Mouse (Mus musculus) layer of hippocampus, postnatal 25 days (tissue): ENCODE data around the gene Dph2. TPM values are rescaled to one million over a fixed set of nuclear protein-coding genes. Genes with fewer than 3 reads are reported as not detected.

Experiments
- DNase-seq, 2 experiments: peaks; one replicate each; pipeline ENCODE4 v3.0.0; 2022; ENCODE audit warnings: mixed read lengths in 2 of 2, low spot score in 1 of 2; ENCODE audit errors: extremely low spot score in 1 of 2
- total RNA-seq, 2 experiments: library from RNA; stranded (reverse); gene quantifications; 2 replicates each; pipeline ENCODE4 v1.2.3; 2021

Dph2 gene
- total RNA-seq, 2 experiments from 2014 or later, result 7.9 to 11.7 TPM

DNA sequence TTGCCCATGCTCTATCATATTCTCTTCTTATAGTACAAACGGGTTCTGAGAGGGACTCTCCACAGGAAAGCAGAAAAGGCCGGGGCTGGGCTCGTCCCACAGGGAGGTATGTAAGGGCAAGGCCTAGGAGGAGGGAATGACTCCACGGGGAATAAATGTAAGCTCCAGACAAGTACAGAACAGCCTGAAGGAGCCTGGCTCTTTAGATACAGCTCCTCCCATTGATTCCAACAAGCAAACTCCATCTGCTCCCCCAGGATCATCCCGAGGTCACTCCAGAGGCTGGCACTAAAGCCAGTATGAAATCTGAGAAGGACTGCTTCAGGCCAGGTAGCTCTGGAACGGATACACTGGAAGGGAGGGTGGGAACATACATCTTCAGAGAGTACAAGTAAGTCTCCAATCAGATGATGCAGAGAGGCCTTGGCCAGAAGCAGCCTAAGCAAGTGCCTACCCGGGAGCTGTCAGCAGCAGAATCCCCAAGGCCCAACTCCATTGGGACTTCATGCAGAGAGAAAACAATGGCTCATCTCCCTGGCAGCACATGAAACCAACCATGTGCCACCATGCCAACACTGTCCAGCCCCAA lies 20.9 kb upstream of the Dph2 start:
- no peak for DNase-seq

DNA sequence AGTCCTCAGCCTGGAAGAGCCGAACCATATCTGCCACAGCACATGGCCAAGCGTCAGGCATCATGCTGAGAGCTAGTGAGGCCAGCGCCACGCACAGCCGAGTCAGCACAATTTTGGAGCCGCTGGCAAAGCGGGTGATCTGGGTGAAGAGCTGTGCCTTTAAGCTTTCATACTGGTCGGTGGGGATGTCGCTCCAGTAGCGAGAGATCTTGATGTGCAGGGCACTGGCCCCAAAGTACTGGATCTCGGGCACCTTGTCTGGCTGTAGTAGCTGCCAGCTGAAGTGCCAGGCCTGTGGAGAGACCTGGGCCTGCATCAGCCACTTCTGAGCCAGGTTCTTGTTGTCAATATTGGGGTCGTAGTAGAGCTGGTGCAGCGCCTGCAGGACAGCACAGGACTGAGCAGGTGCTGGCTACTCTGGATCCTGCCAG lies 20.3 kb upstream of the Dph2 start:
- DNase-seq, result no peak

DNA sequence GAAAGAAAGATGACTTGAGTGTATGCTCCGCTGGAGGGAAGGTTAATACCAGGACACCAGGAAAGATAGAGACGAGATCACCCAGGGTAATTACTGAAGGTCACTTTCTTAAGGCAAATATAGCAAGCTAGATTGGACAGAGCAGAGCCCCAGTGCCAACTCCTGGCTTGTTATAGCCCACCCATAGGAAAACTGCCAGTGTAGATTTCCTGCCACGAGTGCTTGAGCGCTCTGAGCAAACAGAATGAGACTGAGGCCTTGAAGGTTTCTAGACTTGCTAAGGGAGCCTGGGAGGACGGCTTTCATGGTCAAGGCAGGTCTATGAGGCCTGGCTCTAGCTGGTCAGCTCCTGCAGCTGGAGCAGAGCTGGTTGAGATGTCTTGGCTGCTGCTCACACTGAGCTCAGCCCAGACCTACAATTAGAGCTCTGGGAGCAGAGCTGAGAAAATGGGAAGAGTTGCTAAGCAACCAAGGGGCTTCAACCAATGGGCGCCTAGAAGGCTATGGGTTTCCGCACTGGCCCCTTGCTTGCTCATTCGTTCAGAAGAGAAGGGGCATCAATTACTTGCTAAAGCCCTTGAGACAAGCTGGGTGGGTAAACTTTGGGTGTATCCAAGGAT lies 17.1 kb upstream of the Dph2 start:
- no peak for DNase-seq

DNA sequence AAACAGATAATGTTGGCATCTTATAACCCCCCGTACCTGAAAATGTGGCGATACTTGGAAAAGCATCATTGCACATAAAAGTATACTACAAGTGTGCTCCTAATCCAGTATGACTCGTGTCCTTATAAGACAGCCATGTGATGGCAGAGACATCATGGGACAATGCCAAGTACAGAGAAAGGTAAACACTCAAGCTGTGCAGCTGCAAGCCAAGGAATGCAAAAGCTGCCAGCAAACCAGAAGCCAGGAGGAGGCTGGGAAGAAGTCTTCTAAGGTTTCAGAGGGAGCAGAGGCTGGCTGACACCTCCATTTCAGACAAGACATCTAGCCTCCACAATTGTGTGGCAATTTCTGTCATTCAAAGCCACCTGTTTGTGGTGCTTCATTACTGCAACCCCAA lies 14.4 kb upstream of the Dph2 start:
- no peak for DNase-seq

DNA sequence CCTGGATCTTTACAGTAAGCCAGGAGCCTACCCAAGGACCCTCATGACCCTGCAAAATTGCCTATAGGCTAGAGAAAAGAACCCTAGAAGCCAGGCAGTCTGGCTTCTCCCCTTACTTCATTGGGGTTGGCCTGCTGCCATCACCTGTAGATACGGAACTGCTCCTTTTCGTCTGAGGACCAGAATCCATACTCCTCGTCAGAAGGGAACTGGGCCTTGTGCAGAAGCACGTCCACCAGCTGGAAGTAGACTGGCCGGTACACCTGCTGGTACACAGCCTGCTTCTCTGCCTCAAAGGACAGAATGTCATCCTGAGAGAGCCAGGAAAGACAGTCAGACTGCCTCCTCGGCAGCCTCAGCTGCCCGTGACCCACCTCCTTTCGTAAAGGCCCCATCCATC lies 12.9 kb upstream of the Dph2 start:
- no peak for DNase-seq

DNA sequence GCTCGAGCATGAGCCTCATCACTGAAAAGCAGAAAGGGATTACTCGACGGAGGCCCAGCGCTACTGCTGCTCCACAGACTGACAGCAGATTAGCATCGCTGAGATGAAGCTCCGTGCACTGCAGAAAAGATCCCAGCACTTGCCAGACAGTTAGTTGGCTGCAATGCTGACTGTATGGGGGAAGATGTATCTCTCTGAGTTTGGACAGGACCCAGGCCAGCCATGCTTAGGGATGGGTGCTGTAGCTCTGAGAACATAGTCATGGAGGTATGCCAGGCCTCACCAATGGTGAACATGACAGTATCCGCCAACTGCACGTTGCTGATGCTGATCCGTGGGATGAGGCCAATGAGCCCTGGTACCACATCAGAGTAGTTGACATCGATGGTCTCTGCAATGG lies 12.3 kb upstream of the Dph2 start:
- no peak for DNase-seq

DNA sequence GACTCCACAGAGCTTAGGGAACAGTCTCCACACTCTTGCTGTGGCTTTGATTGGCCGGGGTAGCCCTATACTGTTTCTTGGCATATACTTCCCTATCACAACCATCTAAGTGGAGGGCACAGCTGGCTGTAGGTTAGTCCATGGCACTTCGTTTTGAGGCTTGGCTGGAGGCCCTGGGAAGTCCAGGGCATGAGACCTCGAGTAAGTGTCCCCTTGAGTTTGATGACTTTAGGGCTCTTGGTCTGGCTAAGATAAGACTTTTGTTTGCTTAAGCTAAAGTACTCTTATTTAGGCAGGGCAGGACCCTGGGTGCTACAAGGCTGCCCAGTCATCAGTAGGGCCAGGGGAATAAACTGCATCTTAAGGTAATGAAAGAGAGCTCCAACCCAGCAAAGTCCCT lies 6.3 kb upstream of the Dph2 start:
- DNase-seq, result no peak

DNA sequence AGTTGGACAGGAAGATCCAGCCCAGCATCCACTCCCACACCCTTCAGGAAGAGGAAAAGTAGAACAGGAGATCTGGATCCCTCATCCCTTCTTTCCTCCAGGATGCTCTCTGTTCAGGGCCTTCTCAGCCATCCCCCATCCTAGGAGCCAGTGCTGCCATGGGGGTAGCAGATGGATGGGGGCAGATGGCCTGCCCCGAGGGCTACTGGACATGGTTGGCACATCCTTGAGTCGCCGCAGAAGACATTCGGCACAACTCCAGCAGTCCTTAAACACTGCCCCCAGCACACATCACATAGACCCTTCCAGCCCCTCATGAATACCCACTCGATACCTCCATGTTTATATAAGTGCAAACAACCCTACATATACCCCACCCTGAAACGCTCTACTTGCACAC lies 4.2 kb upstream of the Dph2 start:
- DNase-seq, result no peak

DNA sequence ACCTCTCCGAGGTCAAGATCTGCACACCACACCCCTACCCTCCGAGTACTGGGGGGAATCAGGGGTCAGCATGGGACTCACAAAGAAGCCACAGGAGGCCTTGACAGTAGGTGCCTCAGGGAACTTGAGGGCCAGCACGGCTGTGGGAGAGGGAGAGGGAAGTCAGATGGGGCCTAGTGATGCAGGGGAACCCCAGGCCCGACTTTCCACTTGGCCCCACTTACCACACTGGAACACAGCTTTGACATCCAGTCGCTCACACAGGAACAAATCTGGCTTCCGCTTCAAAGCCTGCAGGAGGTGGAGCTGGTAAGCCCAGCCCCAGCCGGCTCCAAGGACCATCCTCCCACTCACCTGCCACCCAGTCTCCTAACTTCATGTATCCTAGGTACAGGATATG lies 3.5 kb upstream of the Dph2 start:
- no peak for DNase-seq

DNA sequence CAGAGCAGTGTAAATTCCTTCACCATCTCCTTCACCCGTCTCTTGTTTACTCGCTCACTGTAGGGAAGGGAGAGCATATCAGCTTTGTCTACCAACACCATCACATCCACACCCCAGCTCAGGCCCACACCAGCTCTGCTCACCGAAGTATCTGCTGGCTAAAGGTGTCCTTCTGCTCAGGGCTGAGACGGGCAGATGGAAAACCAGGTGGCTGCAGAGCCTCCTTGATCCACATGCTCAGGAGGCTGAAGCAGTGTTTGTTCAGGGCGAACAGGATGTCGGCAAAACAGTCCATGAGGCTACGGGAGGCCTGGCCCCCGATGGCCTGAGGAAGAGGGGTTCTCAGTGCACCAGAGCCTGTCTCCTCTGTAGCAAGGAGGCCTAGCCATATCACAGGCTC lies 2.8 kb upstream of the Dph2 start:
- DNase-seq, result no peak

DNA sequence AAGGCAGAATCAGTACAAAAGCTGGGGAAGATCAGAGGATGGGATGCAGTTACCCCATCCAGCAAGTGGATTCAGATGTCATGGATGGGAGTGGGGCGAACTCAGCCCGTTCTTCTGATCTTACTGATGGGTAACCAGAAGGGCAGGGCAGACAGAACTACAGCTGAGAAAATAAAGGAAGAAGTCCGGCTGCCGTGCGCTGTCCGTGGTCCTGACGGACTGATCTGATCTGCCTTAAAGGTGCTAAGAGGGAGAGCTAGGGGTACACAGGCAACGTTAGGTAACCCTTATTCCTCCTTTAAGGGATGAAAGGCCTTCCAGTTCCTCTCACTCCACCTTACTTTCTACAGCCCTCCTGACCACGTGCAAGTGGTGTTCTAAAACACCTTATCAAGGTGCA lies 1.5 kb upstream of the Dph2 start:
- DNase-seq, result no peak

DNA sequence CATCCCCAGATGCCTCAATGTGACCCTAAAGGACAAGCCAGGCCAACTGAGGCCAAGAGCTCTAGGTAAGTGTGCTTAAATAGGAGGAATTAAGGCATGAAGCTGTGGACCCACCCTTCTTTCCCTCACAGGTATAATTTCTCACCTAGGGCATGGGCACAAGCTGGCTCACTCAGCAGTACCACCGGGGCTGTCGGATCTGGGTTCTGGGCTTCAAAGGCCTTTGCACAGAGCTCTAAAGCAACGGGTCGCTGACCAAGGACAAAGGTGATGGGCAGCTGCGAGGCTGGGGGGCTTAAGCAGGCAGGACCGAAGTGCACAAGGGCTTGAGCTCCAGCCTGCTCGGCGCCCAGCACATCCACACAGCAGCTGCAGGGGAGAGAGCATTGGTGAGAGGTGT lies 1.1 kb downstream of the Dph2 start:
- DNase-seq, result no peak

DNA sequence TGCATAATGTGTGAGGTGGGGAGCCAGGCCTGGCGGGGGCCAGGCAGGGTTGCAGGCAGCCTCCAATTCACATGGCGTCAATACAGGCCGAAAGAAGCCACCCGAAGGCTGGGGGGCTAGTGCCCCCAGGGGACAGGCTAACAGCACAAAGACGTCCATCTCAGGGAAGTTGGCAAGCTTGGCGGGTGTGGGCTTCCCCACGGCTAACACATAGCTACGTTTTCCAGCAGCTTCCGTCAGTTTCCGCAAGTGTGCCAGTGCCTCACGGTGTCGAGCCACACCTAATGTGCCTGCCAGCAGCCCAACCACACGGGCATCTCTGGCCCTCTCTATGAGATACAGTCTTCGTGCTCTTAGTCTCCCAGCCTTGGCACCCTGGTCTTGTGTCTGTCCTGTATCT lies 1.8 kb downstream of the Dph2 start:
- no peak for DNase-seq

DNA sequence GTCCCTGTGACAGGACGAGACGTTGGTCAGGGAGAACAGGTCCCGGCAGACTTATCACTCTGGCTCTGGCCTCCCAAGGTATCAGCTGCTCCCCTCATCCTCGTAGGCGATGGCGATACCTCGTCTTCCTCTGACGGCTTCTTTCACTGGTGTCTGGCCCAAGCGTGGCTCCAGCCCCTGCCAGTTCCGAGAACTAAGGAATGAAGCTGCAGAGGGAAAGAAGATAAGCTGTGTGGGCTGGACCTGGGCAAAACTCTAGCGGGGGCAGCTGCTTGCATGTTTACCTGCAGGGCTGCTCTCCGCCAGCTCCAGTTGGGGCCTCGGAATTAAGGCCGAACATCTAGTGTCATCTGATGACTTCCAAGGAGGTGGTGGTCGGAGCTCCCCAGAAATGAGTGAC lies 2.4 kb downstream of the Dph2 start:
- DNase-seq, result no peak

DNA sequence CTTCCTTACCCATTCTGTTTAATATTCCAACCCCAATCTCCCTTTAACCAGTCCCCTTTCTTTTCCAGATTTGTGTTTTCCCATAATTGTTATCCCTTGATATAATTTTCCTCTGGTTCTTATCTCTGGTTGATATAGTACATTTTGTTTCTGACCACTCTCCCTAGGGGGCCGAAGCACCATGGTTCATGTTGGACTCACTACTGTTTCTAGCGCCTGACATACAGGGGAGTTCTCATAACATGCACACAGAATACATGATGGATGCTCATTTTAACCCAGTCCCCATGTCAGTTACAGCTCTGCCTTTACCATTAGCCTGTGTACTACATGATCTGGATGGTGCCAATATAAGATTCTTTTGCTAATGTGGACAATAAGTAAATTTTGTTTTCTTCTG lies 3.9 kb downstream of the Dph2 start:
- DNase-seq, result no peak

DNA sequence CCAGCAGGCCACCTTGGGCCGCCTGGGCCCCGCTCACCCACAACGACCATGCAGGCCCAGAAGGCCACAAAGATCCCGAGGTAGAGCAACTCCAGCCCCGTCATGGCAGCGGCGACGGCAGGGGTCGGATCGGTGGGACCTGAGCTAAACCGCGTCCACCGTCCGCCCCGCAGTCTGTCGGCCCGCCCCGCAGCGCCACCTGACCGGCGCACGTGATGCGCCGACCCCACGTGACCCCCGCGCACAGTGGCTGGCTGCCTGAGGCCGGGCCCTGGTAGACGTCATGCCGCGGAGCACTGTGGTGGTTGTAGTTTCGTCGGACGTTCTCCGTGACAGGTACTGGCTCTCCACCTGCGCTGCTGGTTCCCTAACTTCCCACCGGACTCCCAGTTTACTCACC lies 4.7 kb downstream of the Dph2 start, which contains the start of gene Atp6v0b:
Gene Atp6v0b, minus strand, starts transcription at position 201 of the 400 bp plus-strand sequence.
- DNase-seq, result peak; percentile 89 to 95

DNA sequence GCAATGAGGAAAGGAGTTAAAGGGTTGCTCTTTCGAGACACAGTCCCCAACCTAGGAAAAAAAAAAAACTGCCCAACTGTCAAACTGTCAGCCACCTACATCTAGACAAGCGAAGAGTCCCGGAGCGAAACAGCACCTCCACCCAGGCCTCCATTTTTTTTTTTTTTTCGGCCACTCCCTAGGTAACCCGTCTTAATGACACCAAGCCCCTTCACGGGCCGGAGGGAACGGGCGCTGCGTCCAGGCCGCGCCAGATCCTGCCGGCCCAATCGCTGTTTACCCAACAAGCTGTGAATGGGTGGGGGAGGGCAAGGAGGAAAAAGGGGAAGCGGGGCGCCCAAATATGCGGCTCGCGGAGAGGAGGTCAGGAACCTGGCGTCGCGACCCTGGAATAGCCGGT lies 5.2 kb downstream of the Dph2 start:
- DNase-seq, result no peak

DNA sequence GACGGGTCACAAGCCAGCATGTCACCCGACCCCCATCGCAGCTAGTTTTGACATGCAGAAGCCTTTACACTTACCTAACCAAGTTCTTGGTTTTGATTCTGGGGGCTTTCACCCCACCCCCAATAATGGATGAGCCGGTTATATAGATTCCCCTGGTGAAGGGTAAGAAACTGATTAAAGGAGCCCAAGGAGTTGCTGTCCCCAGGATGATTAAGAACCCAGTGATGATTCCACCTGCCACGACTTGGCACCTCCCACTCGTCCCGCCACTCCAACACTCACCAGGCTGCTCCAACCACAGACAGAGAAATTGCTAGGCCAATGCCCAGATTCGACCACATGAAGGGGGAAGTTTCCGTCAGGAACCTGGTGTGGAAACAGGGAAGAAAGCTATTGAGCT lies 5.8 kb downstream of the Dph2 start:
- DNase-seq, result no peak

DNA sequence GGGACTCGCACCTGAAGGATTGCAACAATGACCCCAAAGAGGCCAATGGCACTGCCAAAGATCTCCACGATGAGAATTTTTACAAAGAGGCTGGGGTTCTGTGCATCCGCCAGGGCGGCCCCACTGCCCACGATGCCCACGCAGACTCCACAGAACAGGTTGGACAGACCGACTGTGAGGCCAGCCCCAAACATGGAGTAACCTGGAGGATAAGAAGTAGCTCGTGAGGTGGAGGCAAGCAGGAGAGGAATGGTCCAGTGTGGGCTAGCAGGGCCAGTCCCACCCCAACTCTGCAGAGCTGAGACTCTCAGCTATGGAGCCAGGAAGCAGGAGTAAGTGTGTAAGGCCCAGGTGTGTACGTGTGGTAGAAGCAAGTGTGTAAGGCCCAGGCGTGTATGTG lies 6.7 kb downstream of the Dph2 start:
- no peak for DNase-seq

DNA sequence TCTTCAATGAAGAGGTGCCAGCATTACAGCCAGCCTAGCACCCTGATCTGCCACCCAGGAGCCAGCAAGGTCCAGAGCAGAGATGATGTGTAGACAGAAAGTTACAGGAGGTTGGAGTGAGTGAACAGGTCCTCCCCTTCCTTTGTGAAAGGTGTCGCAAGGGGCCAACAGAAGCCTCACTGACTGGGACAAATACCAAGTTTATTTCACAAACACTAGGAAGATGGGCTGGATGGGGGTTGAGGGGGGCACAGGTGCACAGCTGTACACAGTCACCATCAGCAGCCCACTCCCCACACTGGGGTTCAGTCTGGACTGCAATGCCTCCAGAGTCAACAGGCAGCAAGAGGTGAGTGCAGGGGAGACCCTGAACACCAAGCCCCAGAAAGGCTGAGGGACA lies 7.7 kb downstream of the Dph2 start:
- no peak for DNase-seq

DNA sequence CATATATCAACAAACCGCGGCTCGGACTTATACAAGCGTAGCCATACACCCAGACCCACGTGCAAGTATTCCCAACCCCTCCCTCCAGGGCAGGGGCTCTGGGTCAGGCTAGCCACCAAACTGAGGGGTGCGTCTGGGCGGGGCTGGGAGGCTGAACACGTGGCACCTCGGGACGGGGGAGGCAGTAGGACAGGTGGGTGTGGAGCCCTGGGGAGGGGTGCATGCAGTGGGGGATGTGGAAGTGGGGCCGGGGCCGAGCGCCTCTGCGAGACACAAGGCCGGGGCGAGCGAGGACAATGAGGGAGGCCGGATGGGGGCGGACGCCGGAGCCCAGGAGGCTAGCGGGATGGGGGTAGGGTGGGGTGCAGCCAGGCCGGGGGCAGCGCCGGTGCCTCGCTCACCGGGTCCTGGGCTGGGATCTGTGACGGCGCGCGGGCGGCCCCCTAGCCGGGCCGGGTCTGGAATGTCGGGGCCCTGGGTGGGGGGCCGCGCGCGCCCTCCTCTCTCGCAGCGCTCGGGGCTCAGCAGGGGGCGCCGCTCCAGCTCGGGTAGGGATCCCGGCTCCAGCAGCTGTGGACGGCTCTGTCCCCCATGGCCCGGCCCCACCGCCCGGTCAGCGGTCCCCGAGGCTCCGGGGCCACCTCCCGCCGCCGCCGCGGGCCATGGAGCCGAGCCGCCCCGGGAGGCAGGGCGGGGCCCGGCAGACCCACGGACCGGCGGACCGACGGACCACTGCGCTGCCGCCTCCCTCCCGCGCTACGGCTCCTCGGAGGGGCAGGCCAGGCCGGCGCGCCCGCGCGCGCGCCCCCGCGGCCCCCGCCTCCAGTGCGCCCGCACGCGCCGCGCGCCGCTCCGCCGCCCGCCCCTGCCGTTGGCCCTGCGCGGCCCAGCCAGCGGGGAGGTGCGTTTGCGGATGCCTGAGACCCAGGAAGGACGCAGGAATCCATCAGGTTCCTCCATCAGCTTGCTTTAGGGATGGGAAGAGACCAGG lies 8.8 kb downstream of the Dph2 start, which contains the start of gene B4galt2:
Gene B4galt2, minus strand, starts transcription at position 787 of the 991 bp plus-strand sequence.
- DNase-seq, result peak; percentile 63 to 68
